Mouse (Mus musculus): ENCODE results near the gene Olfr506.

DNA sequence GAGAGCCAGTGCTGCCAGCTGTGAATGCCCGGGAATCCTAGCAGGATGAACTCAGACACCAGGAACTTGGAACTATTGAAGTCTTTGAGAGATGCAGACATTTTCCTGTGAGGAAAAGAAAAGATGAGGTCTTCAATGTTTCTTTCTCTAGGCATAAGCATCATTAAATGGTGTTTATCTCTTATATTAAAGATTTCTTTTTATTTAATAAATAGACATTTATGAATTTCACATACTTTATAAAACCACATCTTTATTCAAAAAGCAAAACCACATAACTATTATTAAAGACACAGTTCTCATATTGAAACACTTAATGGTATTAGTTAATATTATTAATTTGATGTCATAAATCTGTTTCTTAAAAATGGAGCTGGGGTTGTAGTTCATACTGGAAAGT lies 44.9 kb upstream of the Olfr506 start, which contains the start of gene Olfr504:
- no peak for TF ChIP-seq TCF12 (IDR thresholded peaks at IDR 0.05; ENCODE audit: insufficient read depth, poor library complexity, severe bottlenecking)
- TF ChIP-seq CEBPB (IDR thresholded peaks at IDR 0.05; ENCODE audit: insufficient read depth, poor library complexity, severe bottlenecking): no peak
- TF ChIP-seq POLR2A (IDR thresholded peaks at IDR 0.05; ENCODE audit: insufficient read length, low read depth): no peak
- TF ChIP-seq MAX (IDR thresholded peaks at IDR 0.05; ENCODE audit: low read depth): no peak
- TF ChIP-seq USF1 (IDR thresholded peaks at IDR 0.05; ENCODE audit: low read depth): no peak
- TF ChIP-seq E2F4 (IDR thresholded peaks at IDR 0.05; ENCODE audit: insufficient read depth): no peak

Measured in myocyte (in vitro differentiated cells).